Mouse (Mus musculus): ENCODE measurements at regions not wholly inside any gene's neighbourhood (a gene's known extent, or its start where the extent isn't known, plus 50 kb on each side); places are given as distances from the start of the nearest gene placed in this dataset.

DNA sequence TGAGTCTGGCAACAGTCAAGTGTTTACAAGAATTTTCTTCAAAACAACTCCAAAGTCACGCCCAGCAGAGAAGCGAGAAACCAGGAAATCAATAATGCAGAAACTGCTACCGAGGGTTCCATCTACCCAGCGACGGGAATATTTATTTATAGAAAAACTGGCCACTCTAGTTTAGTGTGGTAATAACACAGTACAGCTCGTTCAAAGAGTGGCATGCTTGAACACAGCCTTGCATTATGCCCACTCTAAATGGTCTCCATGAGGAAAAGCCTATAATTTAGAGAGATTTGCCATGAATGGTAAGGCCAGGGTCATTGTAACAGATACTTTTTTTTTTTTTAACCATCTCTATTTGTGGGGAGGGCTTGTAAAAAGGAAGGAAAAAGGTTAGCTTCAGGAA is 67.8 kb upstream of the Tent5a start:
- no peak overlapping the region for H3K27ac ChIP-seq
- no peaks in the 10 kb centered on the region for H3K36me3 ChIP-seq
- WGBS, result 63% methylated on average over 6 of the region's 6 CpGs
- no peak overlapping the region for H3K9ac ChIP-seq
- no peak for ATAC-seq (ENCODE audit: low FRiP score, low read depth)
- H3K27me3 ChIP-seq, result no peaks in the 10 kb centered on the region
- H3K4me1 ChIP-seq, result no peaks in the 10 kb centered on the region
- no peak overlapping the region for H3K4me2 ChIP-seq (replicated peaks)
- H3K4me3 ChIP-seq, result no peak overlapping the region
- no peaks in the 10 kb centered on the region for H3K9me3 ChIP-seq

GRCm38 (mm10) chr9:85391283-85391682 is 64.1 kb upstream of the Tent5a start:
- Histone ChIP-seq H3K27ac (no peak overlapping the region), H3K9me3 (no peaks in the 10 kb centered on the region), H3K4me2 (replicated peaks) (no peak overlapping the region), H3K27me3 (no peaks in the 10 kb centered on the region), H3K4me3 (no peak overlapping the region), H3K9ac (no peak overlapping the region), H3K4me1 (no peaks in the 10 kb centered on the region), H3K36me3 (no peaks in the 10 kb centered on the region)
- no peak for ATAC-seq (ENCODE audit: low FRiP score, low read depth)
- 74% methylated on average over 2 of the region's 2 CpGs for WGBS

DNA sequence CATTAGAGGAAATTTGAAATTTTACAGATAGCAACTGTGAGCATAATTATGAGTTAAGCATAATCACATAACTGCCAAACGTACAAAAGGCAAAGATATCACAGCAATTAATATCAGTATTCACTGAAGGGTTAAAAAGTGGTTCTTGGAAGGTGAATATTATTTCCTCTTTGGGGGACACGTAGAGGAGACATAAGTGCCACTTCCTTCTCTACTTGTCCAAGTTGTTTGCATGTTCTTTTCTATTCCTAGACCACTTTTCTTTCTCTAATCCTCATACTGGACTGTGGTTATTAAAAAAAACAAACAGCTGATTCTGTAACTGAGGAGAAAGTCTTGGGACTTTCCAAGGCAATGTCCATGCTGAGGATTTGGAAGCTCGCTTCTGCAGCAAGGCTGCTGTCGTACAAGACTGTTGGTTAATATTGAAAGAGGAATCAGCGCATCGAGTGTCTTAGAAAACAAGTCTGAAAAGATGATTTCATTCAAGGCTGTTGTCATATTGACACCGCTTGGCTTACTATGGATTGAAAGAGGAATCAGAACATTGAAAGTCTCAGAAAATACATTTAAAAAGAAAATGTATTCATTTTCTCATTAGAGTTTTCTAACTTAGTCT is 61.7 kb upstream of the Tent5a start:
- ATAC-seq (ENCODE audit: low FRiP score, low read depth), result no peak
- H3K36me3 ChIP-seq, result no peaks in the 10 kb centered on the region
- 85% methylated on average over 7 of the region's 7 CpGs for WGBS

GRCm38 (mm10) chr9:85382413-85382812 is 55.3 kb upstream of the Tent5a start:
- H3K9me3 ChIP-seq, result no peaks in the 10 kb centered on the region
- H3K27me3 ChIP-seq, result no peaks in the 10 kb centered on the region
- H3K4me2 ChIP-seq (replicated peaks), result no peak overlapping the region
- H3K4me3 ChIP-seq, result no peak overlapping the region
- 68% methylated on average over 2 of the region's 2 CpGs for WGBS
- no peaks in the 10 kb centered on the region for H3K4me1 ChIP-seq
- no peaks in the 10 kb centered on the region for H3K36me3 ChIP-seq
- ATAC-seq (ENCODE audit: low FRiP score, low read depth), result no peak
- no peak overlapping the region for H3K27ac ChIP-seq
- no peak overlapping the region for H3K9ac ChIP-seq

More for the DNA sequence above, 61.7 kb upstream of the Tent5a start:
- no peaks in the 10 kb centered on the region for H3K4me1 ChIP-seq
- no peak overlapping the region for H3K9ac ChIP-seq
- H3K4me3 ChIP-seq, result no peak overlapping the region
- no peaks in the 10 kb centered on the region for H3K27me3 ChIP-seq
- H3K4me2 ChIP-seq (replicated peaks), result no peak overlapping the region
- H3K9me3 ChIP-seq, result no peaks in the 10 kb centered on the region
- H3K27ac ChIP-seq, result no peak overlapping the region

DNA sequence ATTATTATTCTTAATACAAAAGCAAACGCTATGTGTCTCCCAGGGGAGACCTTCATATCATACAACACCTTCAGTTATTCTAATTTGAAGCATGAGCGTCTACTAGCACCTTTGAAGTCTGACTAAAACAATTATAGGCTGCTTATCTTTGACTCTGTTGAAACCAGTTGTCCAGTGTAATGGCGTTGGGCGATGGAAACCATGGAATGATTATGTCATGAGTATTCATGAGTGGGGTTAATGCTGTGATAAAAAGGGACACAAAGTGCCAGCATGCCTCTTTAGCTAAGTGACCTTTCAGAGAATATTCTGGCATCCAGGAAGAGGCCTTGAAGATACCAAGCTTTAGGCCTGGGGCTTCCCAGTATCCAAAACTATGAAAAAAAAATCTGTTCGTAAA is 53.6 kb upstream of the Tent5a start:
- Histone ChIP-seq H3K4me2 (replicated peaks) (no peak overlapping the region), H3K9me3 (no peaks in the 10 kb centered on the region)
- 71% methylated on average over 5 of the region's 5 CpGs for WGBS

DNA sequence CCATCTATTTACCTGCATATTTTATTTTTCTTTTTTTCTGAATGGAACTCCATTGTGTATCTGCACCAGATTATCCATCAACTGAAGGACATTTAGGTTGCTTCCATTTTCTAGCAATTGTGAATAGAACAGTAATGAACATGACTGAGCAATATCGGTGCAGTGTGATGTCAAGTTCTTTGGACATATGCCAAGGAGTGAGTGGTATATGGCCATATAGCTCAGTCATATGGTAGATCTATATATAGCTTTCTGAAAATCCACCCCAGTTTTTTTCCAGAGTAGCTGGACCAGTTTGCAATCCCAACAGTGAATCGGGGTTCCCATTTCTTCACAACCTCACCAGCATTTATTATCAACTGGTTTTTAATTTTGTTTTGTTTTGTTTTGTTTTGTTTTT is 52.0 kb upstream of the Tent5a start:
- Histone ChIP-seq H3K4me2 (replicated peaks) (no peak overlapping the region), H3K9me3 (no peaks in the 10 kb centered on the region), H3K9ac (no peak overlapping the region), H3K36me3 (no peaks in the 10 kb centered on the region), H3K4me1 (no peaks in the 10 kb centered on the region), H3K27ac (no peak overlapping the region), H3K4me3 (no peak overlapping the region), H3K27me3 (no peaks in the 10 kb centered on the region)
- 83% methylated on average over 2 of the region's 2 CpGs for WGBS
- no peak for ATAC-seq (ENCODE audit: low FRiP score, low read depth)

More for the DNA sequence above, 53.6 kb upstream of the Tent5a start:
- ATAC-seq (ENCODE audit: low FRiP score, low read depth), result no peak
- Histone ChIP-seq H3K27ac (no peak overlapping the region), H3K4me3 (no peak overlapping the region), H3K4me1 (no peaks in the 10 kb centered on the region), H3K27me3 (no peaks in the 10 kb centered on the region), H3K9ac (no peak overlapping the region), H3K36me3 (no peaks in the 10 kb centered on the region)

All from limb, embryonic 13.5 days (tissue).